Mouse (Mus musculus) telencephalon, adult 2 months (tissue): ENCODE results near the gene Igsf3.
"Not testable (repeated sequence)": the region's sequence is repeated elsewhere in the genome, so short reads cannot be mapped to it uniquely, and the experiment has no call there.

Source experiments
- DNase-seq: peaks from one replicate; pipeline ENCODE4 v3.0.0-alpha.2; 2011; ENCODE audit warnings: low read depth, low spot score

Igsf3 gene

DNA sequence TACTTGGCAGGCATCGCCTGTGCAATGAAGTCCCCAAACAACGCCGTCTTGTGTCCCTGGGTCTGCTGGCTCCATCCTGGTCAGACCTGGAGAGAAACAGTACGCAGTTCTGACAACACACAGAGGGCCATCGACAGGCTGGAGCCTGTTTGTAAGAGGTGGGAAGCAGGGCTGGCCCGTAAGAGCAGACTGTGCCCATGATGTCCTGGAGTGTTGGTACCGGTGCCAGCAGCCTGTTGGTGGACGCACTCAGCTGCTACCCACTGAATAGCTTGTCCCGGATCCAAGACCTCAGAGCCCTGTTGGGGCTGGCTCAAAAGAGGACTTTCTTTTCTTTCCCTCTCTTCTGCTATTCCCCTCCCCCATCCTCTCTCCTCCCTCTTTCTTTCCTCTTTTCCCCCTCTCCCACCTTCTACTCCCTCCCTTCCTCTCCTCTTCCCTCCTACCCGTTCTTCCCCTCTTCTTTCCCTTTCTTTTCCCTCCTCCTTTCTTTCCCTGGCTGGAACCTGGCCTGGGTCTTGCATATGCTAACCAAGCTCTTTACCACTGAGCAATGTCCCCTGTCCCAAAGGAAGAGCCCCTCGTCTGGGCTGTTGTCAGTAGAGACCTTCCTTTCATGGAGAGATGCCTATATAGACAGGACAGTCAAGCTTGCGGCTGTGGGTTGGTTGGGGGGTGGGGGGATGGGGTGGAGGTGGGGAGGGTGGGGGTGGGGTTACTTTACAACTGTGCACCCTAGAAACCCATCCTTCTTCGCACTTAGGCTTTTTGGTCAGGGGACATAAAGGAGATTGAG, 27.9 kb downstream of the Igsf3 start:
- no peak for DNase-seq

DNA sequence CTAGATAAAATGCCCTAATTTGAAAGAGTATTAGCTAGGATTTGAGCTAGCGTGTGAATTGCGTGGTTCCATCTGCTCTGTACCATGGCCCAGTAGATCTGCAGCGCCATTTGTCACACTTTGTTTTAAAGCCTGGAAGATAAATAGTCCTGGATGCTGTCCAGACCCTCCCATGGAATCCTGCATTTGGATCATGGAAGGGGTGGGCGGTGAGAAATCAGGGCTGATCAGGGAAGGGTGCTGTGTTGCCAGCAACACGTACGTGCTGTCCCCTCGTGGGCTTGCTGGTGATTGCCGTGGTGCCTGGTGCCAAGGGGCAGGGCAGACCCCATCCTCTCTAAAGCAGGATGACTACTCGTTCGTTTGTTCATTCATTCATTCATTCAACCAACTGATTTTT, 28.6 kb downstream of the Igsf3 start:
- DNase-seq: peak; percentile 83

DNA sequence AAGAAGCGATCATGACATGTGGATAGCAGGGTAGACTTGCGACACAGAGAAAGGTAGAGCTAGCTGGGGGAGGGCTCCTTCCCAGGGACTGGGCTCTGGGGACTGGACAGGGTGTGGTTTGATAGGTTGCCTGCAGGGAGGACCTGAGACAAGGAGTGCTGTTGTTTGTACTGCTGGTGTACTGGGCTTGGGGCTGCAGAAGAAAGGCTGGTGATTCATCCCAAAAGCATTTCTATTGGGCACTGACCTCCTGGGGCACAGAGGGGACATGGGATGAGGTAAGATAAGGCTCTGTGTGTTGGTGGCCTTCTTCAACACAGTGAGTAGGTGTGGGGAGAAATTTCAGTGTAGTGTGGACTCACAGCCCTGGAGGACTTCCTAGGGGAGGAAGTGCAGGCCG, 29.2 kb downstream of the Igsf3 start:
- no peak for DNase-seq

DNA sequence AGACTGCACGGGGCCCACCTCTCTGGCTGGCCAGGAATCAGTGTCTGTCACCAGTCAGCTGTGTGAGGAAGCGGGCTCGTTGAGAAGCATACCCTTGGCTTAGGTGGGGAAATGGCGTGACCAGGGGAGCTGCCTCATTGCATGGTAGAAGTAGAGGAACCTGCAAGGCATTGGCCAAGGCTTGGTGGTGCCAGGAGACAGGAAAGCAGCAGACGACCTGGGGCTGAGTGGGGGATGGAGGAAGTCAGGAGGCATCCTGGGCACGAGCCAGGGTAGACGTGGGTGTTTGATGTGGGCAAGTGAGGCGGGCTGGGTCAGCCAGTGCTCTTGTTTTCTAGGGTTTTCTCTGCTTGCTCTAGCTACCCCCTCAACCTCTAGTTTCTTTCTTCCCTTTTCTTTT, 30.7 kb downstream of the Igsf3 start:
- no peak for DNase-seq

DNA sequence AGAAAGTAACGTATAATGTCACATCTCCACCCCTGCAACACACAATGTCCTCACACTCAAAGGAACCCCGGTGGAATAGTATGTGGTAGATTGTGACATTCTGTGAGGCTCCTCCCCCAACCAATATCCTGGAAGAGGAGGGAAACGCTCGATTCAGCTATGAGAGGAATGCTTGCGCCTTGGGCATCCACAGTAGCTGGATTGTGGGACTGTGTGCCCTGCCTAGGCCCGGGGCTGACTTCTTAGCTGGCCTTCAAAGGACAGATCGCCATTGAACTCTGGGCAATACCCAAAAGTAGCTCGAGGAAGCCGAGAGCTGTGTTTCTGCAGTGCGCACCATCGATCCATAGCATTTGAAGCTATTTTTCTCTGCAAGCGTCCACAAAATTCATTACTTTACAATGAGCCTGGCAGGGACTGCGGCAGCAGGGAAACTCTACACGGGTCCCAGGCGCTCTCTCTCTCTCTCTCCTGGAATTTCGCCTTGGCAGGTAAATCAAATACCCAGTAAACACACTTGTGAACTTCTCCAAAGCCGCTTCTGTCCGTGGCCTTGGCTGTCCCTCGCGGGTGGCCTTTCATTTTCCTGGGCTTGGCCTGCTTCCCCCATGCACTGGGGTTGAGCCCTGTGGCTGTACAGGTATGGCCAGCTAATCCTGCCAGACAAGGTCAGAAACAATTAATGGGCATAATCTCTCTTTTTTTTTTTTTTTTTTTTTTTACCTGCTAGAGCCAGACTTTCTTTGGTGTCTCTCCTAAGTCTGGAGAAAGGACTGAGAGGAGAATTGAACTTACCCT, 32.3 kb downstream of the Igsf3 start:
- DNase-seq: no peak

DNA sequence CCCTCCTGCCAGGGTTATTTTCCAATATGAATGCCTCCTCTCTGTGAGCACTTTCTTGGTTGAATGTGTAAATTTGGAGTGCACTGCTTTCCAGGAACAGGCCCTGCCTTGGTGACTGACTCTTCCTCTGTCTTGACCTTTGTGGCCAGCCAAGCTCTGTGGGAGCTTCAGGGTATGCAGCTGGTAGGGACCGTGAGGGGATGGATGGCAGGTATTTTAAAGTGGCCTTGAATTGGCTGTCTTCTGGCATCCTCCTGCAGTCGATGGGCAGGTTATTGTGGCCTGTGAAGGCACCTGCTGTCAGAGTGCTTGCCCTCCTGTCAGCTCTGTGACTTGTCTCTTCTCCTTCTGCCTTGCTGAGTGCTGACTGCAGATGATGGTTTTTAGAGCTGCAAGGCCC, 33.3 kb downstream of the Igsf3 start:
- DNase-seq: no peak

DNA sequence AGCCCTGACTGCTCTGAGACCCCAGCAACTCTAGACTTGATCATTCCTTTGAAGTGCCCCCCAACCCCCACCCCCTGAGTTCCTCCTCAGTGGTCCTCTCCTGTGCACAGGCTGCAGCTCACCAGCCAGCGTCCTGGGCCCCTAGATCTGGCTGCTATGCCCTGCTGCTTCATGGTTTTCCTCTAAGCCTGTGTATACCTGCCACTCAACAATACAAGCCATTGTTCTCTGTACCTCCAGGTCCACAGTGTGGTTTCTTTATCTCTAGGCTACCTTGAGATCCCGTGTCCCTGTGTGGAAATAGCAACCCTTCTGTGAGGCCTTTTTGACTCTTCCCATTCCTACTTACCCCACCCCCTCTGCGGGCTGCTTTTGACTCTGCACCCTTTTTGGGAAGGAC, 33.9 kb downstream of the Igsf3 start:
- no peak for DNase-seq

DNA sequence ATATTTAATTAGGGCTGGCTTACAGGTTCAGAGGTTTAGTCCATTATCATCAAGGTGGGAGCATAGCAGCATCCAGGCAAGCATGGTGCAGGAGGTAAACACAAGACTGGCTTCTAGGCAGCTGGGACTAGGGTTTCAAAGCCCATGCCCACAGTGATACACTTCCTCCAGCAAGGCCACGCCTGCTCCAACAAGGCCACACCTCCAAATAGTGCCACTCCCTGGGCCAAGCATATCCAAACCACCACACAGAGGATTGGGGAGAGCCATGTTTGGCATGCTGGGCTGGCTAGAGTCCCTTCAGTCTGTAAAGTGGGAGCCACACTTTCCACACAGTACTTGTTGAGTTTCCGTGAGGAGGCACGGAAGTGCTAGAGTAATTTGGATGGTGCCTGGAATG, 34.7 kb downstream of the Igsf3 start:
- no peak for DNase-seq

DNA sequence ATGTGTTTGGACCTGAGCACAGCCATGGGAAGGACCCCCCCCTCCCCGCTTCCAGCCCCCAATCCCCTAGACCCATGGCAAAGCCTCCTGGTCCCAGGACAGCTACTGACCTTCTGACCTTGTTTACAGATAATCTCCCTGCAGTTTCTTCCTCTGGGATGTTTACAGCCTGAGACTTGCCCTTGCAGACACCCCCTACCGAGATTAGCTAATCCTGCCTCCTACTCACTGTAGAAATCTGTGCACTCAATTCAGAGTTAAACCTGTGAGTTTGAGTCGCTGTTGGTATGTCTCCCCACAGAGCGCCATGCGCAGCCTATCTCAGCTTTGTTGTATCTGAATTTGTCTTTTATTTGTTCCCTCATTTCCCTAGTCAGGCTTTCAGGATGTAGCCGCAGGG, 35.2 kb downstream of the Igsf3 start:
- DNase-seq: no peak

DNA sequence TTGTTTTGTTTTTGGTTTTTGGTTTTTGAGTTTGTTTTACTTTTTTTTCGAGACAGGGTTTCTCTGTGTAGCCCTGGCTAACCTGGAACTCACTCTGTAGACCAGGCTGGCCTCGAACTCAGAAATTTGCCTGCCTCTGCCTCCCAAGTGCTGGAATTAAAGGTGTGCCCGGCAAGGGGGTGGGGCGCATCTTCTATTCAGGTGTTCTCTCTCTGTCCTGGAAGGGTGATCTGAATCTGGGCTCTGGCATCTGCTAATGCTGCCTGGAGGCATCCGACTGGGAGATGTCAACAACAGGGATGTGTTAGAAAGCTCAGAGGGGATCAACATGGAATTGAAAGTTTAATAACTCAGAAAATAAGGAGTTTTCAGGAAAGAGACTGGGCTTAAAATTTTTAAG, 36.1 kb downstream of the Igsf3 start:
- DNase-seq: not testable (repeated sequence)

DNA sequence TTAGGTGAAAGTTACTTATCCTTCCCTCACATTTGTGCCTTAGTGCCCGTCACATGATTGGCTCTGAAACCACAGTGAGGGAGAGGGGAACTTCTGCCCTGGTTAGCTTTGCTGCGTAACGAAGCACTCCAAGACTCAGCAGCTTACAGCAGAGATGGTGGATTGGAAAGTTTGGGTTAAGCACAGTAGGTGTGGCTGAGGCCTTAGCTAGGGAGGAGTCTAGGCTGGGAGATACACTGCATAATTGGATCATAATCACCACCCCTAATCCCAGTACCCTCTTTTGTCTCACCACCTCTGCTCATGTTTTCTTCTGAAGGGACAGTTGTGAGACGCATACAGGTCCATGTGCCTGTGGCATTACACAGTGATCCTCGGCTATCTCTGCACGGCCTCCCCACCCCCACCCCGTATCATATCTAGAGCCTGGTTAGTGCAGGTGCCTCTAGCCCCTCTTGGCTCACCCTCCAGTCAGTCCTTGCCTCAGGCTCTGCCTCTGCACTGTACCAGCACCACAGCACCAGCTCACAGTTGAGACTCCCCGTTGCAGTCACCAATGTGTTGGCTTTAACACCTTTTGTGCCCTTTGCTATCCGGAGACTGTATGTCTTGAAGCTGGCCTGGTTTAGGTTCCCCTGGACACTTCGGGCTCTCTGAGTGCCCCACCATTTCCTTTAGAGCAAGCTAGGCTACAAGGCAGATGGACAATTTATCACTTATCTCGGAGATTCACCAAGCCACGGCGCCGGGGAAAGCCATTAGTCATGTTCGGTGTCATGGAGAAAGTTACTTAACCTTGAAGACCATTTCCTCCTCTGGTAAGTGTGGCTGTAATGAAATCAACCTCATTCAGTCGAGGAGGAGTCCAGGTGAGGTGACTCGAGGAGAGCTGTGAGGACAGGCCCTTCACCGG, 42.1 kb downstream of the Igsf3 start:
- no peak for DNase-seq

DNA sequence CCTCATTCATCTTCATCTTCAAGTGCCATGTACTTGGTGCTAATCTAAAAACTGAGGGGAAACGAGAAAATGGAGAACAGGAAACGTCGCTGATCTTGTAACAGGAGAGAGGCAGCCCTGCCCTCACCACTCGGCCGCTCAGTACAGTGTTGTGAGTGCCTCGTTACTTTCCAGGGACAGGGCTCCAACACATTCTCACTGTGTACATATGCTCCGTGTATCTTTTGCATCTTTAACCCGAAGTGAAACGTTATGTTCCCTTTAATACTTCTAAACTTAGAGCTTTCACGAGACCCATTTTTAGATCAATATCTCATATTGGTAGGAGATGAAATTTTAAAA, 42.7 kb downstream of the Igsf3 start:
- DNase-seq: no peak

DNA sequence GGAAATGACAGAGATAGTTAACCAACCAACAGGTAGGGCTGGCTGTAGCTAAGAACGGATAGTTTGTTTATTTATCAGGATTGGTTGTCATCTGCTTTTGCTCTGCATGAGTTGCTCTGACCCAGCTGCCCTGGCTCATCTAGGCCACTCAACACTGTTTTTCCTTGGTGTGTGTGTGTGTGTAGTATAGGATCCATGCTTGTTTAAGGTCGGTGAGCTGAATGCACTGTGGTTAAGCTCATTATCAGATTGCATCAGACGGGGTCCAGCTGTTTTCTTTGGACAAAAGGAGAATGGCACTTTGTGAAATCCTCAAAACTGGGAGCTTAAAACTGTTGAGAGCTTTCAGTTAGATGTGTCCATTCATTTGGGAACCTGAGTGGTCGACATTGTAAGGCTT, 46.3 kb downstream of the Igsf3 start:
- no peak for DNase-seq

DNA sequence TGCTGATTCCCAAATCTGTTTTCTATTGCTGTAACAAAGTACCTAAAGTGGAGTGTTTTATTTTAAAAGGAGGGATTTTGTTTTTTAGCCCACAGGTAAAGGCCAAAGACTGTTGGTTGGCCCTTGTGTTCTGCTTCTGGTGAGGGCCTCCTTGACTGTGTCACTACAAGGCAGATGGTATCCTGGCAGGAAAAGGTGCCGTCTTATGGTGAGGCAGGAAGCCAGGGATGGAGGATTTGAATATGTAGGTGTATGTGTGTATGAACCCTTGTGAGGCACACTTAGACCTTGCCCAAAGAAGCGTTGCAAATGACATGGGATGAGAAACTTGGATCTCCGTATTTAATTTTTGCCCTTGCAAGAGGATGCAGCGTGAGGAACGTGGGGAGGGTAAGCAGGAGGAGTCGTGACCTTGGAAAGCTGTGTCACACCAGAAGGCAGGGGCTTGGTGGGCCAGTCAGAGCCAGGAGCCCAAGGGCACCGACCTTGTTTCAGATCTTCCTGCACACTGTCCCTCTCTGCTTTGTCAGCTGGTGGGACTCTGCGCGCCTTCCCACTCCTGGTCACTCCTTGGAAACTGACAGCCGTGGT, 47.5 kb downstream of the Igsf3 start:
- DNase-seq: no peak

DNA sequence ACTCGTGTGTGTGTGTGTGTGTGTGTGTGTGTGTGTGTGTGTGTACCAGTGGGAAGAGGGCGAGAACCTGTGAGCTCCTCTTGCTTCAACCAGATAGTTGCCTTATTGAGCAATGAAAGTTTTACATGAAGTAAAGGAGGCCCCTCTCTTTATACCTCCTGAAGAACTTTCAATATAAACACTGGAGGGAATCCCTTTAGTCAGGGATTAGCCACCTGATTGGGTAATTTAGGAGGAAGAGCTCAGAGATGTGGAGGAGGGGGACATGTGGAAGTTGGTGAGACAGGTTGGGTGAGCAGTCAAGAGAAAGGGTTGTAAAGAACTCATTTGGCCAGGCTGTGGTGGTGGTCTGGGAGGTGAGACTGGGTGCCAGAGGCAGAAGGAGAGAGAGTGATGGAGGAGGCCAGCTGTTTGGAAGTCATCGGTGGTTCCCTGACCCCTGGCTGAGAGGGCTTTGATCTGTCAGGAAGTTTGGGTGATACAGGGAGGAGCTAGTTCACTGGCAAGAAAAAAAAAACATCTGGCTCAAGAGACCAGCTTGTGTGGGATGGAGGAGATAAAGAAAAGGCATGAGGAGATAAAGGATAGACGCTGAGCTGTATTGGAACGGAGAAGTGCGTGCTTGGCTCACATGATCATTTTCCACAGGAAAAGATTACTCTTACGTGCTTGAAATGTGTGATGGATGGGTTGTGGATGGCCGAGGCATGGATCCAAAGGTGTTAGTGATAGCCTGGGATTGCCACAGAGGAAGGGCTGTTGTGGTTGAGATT, 53.3 kb downstream of the Igsf3 start:
- DNase-seq: no peak

DNA sequence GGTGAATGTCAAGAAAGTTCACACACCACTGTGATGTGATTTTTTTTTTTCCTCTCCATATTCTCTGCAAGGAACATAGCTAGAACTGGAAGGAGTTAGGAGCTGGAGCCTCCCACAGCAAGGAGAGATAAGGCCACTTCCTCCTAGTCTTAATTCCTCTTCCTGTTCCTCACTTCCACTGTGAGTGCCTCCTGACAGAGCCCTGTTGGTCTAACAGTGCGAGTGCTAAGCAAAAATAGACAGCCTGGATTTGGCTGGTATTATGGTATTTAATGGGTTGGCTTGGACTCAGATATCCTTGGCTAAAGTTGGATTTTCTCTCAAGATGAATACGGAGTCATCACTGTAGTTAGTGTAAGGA, 53.9 kb downstream of the Igsf3 start:
- DNase-seq: no peak

DNA sequence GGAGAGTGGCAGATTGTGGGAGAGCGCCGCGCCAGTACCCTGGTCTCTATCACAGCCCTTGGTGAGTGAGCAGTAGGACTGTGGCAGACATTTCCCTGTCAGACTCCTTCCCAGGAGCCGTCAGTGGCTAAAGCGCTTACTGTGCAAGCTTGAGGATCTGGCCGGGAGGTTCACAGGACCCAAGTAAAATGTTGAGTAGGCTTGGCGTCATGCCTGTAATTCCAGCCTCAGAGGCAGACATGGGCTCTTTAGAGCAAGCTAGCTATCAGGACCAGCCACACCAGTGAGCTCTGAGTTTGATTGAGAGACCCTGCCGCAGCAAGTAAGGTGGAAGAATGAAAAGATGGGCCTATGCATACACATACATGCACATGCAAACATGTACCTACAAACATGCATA, 58.8 kb downstream of the Igsf3 start:
- DNase-seq: no peak

DNA sequence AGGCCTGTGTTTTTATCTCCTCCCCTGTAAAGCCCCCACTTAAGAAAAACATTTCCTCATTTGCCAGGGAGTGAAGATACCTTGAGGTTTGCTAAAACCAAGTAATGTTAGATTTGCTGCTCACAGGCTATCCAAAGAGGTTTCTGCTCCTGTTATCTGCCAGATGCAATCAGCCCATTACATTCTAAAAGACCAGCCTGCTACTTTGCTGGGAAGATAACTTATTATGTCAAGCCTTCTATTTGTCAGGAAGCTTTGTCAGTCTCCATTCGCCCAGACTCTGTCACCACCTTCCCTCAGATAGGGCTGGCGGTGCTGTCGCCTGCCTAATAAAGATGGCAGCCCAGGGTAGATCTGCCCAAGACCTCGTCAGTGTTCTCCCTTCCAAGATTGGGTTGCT, 59.6 kb downstream of the Igsf3 start:
- DNase-seq: no peak

DNA sequence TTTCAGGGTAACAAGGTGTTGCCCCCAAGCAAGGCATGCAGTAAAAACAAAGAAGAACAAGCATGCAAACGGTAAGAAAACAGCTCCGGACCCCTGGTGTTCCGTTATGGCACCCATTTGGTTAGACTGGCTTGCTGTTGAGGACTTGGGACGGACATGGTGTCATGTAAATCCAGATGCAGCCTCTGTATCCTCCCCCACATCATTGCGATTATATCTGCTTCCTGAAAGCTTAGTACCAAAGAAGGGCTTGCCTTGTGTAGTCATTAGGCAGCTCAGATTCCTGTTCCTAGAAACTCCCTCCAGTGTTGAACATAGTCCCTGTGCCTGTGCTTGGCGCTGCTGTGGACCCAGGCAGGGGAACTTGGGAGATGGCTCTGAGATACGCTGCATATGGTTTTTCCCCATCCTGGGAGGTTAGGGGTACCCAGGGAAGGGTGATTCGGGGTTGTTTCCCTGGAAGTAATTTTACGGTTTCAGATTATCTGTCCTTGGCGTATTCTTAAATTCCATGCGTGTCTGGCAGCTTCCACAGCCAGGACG, 60.2 kb downstream of the Igsf3 start:
- no peak for DNase-seq

DNA sequence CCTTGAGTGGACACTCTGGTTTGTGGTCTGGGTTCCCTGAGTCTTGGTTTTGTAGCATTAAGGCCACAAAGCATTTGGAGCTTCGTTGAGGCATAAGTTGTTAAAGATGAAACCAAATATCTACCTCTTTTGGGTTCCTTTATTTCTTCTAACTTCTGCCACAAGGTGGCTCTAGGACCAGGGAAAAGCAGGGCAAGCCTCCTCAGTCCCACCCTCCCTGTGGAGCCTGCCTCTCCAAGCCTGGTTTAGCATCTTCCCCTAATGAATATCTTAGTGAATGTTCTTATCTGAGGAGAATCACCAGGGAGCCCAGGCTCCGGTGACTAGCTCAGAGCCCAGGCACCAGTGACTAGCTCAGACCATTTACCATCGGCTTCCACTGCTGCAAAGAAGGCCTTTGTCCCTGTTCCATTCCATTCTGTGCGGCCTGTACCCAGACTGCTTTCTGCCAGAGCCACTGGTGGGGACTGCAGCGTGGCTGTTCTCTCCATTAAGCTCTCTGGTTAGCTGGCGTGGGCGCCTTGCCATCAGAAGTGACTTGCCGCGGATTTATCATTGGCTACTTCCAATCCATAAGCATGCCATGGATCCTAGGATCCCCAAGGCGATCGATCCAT, 66.5 kb downstream of the Igsf3 start:
- no peak for DNase-seq
